Mouse (Mus musculus) liver, adult (tissue): ENCODE results near the gene Etfb.

ENCODE experiments used
- GATA4 ChIP-seq: IDR thresholded peaks from 2 replicates; pipeline ENCODE4 v1.6.1; 2014; ENCODE audit warnings: mild to moderate bottlenecking, low read length; ENCODE audit not compliant: insufficient replicate concordance

Gene Etfb

DNA sequence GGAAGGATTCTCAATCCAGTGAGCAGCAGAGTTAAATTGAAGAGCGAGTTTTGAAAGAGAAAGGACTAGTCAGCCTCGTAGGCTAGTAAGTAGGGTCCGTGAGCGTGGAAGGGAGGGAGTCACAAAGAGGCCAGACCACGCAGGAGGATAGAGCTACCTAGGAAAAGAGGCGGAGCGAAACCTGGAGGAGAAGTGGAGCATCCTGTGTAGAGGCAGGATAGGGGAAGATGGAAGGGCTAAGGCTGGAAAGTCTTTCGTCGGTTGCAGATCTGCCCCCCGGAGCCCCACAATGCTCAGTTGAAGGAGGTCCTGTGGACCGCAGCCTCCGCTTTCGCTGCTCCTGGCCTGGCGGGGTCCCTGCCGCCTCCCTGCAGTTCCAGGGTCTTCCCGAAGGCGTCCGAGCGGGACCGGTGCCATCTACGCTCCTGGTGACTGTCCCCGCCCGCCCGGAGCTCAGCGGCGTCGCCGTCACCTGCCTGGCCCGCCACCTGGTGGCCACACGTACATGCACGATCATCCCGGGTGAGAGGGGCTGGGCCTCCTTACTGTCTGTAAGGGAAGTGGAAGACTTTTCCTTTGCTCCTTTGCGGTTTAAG, 22.3 kb downstream of the Etfb start:
- TF ChIP-seq GATA4 = no peak

GRCm38 (mm10) chr7:43470373-43470772, 26.5 kb downstream of the Etfb start:
- TF ChIP-seq GATA4 = no peak

GRCm38 (mm10) chr7:43475706-43476105, 31.8 kb downstream of the Etfb start:
- TF ChIP-seq GATA4 = no peak

- no peak for TF ChIP-seq GATA4
Observed at GRCm38 (mm10) chr7:43476376-43476775, 32.5 kb downstream of the Etfb start.

- no peak for TF ChIP-seq GATA4
Observed at GRCm38 (mm10) chr7:43481191-43481590, 37.3 kb downstream of the Etfb start.

- no peak for TF ChIP-seq GATA4
Observed at GRCm38 (mm10) chr7:43482090-43482716, 38.3 kb downstream of the Etfb start.

DNA sequence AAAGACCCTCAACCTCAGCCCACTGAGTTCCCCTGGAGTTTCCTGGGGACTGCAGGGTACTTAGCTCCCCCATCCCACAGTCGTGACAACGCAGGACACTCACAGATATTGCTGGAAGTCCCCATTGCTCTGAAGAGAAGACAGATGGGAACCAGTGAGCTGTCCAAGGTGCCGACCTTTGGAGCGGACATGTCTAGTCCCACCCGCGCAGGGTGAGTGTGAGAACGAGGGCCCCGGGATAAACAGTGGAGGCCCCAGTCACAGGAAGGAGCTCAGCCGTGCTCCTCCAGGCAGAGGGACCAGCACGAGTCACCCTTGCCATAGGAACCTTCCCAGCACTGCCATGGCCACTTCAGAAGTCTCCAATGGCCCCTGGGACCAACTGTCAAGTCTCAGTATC, 39.4 kb downstream of the Etfb start:
- TF ChIP-seq GATA4 = no peak

GRCm38 (mm10) chr7:43488646-43489045, 44.8 kb downstream of the Etfb start:
- TF ChIP-seq GATA4 = no peak

DNA sequence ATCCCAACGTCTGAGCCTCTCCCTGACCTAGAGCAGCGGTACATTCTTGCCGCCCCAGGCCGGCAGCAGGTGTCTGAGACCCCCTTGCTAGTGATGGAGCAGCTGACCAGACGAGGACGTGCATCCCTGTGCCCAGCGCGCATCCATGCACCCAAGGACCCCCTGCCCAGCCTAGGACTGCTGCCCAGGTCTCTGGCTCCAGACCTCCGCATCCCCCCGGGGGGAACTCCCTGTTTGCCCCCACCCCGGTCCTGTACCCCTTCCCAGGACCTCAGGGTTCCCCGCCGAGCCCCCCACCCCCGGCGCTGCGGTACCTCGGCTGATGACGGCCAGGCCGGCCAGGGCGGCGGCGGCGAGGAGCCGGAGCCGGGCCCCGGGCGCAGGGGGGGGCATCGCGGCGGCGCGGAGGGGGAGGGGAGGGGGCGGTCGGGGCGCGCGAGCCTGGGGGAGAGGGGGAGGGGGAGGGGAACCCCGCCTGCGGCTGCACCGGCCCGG, 45.8 kb downstream of the Etfb start, which contains the start of gene Iglon5:
TSS of gene Iglon5 (minus strand) at position 445 of the 495 bp plus-strand sequence.
- no peak for TF ChIP-seq GATA4

- TF ChIP-seq GATA4 = no peak
Observed at GRCm38 (mm10) chr7:43490182-43490584, 46.3 kb downstream of the Etfb start.

GRCm38 (mm10) chr7:43490861-43491260, 47.0 kb downstream of the Etfb start:
- TF ChIP-seq GATA4 = no peak

- no peak for TF ChIP-seq GATA4
Observed at GRCm38 (mm10) chr7:43495343-43496021, 51.6 kb downstream of the Etfb start.
